Mouse (Mus musculus) heart, adult 8-10 months (tissue): Measurements from ENCODE around the gene Scap. TPM values are rescaled to one million over a fixed set of nuclear protein-coding genes. Genes with fewer than 3 reads are reported as not detected.
"Not testable (repeated sequence)": the region's sequence is repeated elsewhere in the genome, so short reads cannot be mapped to it uniquely, and the experiment has no call there.

Experiments used
- DNase-seq: peaks from one replicate; pipeline ENCODE4 v3.0.0; 2022; ENCODE audit warnings: low spot score
- total RNA-seq, 4 experiments: library from RNA; stranded (reverse); gene quantifications; 2 replicates each; pipeline ENCODE4 v1.2.4; 2022

Scap gene
- total RNA-seq, 4 experiments from 2014 or later: 23.7 to 34.9 (median 29.3) TPM

DNA sequence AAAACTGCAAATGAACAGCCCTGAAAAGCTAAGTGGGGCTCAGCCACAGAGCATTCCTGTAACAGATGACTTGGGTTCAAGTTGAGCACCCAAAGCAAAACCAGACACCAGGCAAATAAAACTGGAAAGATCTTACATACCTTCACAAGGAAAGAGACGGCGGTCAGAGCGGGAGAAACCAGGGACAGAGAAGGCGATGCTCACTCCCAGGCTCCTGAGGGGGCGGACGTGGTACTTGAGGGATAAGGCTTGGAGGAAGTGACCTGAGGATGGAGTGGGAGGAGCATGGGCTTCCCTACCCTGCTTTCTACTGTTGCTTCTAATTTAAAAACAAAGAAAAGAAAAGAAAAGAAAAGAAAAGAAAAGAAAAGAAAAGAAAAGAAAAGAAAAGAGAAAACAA, 2.7 kb upstream of the Scap start:
- DNase-seq: no peak

DNA sequence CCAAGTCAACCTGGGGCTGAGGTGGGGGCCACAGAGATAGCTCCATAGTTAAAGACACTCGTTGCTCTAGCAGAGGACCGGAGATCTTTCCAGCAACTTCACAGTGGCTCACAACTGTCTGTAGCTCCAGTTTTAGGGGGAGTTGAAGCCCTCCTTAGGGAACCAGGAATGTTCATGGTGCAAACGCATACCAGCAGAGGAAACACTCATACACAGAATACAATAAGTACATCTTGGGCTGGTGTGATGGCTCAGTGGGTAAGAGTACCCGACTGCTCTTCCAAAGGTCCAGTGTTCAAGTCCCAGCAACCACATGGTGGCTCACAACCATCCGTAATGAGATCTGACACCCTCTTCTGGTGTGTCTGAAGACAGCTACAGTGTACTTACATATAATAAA, 2.2 kb upstream of the Scap start:
- not testable (repeated sequence) for DNase-seq

DNA sequence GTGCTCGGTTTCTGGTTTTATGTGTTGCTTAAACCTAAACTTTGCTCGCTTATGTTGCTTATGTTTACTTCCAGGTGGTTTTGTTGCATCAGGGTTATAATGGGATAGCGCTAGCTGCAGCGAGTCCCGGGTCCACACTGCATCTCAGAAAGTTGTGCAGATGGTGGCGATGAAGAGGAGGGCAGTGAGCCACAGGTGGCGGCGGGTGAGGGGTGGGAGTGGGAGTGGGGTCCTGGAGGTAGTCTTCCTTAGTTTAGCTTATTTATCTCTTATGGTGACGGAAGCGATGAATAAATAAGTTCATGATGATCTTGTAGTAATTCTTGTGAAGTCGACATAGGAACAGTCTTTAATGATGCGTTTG, 790 bp downstream of the Scap start:
- no peak for DNase-seq

DNA sequence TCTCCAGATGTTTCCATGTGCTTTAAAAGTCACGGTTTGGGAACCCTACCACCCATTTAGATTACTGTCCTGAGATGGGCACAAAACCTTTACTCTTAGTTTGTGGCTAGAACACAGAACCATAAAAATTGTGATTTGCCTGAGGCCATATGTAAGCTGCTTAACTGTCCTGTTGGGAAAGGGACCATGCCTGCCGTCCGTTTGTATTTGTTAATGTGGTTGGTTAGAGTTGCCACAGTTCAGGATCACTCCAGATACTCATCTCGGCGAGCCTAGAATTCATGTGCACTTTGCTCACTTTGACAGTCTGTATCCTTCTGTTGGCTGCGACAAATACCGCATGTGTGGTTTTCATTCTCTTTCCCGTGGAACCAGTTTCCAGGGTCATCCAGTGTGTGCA, 1.8 kb downstream of the Scap start:
- no peak for DNase-seq

DNA sequence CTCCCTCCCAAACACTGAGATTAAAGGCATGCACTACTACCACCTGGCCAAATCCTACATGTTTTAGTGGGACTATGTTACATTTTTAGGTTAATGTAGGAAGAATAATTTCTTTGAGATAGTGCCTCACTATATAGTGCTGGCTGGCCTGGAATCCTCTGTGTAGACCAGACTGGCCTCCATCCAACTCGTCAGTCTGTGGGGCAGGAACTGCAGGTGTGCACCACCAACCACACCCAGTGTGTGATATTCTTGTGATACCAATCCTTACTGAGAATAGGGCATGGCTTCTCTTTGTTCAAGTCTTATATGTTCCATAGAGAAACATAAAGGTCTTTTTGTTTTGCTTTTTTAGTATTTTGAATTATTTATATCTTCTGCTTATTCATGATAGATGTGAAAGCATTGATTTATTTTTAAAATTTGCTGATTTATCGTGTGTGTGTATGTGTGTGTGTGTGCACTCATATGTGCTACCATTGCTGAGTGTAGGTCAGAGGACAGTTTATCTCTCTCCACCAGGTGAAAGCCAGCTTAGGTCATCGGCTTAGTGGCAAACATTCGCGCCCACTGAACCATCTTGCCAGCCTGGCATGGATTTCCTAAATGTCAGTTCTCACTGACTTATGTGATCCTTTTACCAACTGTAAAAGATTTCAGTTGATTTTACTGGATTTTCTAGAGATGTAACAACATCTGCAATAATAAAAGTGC, 7.1 kb downstream of the Scap start:
- DNase-seq: no peak

DNA sequence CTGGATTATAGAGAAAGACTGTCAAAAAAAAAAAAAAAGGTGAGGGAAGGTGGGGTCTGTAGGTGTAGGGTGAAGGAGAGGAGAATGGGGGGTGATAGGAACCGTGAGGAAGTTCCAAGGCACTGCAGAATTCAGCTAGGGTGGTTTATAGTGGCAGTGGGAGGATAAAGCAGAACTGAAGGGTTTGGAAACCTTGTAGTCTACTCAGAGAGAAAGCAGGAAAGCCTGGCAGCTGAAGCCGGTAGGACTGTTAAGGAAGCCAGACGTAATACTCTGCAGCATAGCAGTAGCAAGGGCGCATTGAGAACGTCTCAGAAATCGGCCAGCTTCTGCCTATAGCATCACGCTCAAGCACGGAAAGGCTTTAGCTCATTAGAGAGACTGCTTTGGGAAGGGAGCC, 8.9 kb downstream of the Scap start:
- DNase-seq: no peak

DNA sequence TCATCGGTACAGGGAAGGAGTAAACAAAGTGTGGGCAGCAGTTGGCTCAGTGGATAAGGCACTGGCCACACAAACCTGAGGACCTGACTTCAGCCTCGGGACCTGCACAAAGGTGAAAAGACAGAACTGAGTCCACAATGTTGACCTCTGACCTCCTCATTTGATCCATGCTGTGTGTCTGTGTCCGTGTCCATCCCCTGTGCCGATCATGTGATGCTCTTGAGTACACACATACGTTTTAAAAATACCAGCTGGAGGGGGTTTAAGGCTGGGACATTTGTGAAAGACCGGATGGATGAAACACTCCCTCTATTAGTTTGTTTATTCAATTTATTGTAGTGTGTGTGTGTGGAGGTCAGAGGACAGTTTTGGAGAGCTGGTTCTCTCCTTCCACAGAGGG, 10.7 kb downstream of the Scap start:
- DNase-seq: no peak

DNA sequence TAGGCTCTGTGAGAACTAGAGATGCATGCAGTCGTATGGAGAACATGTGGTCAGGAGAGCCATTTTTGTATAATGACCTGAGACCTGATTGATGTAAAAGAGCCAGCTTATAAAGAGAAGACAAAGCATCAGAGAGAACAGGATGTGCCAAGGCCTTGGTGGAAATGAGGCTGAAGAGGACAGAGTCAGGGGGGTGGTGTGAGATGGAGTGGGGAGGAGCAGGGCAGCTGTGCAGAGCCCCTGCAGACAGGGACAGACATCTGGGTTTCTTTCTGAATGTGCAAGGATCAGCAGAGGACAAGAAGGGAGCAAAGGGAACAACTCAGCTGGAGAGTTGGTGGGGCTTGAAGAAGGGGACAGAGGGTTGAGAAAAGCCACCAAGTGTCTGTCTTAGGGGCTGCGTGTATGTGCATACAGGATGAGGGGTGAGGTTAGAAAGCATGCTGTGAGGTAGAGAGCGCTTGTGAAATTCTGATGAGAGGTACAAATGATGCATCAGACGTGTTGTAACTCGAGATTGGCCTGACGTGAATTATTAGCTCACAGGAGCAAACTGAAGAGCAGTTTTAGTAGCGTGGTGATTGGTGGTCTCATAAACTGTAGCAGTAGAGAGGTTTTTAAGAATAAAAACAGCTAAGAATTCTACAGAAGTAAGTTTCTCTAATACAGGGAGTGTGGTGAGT, 12.1 kb downstream of the Scap start:
- DNase-seq: no peak

DNA sequence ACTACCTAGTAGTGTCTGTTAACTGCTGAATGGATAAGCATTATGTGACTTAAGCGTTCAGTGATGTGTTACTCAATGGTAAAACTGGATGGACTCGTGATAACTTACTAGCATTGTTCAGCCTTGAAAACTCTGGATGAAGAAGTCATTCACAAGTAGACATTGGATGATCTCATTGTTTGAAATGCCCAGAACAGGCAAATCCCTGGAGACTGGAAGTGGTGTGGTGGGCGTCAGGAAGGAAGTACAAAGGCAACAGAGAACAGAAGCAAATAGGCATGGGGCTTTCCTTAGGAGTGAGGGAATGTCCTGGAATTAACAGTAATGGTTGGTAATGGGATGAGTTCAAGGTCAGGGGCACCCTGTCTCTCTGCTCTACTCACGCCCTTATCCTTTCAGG, 15.8 kb downstream of the Scap start:
- no peak for DNase-seq

DNA sequence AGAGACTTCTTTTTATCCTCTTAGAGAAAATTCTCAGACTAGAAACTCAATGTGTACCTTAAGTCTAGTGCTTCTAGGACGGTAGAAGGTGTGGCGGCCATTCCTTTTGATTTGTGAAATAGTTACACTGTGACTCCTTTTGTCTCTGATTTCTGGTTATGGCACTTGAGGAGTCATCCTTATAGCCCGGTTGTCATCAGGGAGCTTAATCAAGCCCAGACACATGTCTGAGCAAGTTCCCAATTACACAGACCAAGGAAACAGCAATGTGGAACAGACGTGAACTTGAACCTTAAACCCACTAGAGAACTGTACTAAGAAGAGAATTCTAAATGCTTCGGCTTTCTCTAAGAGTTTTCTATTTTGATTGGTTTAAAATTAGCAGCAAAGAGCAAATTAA, 17.1 kb downstream of the Scap start:
- DNase-seq: no peak

DNA sequence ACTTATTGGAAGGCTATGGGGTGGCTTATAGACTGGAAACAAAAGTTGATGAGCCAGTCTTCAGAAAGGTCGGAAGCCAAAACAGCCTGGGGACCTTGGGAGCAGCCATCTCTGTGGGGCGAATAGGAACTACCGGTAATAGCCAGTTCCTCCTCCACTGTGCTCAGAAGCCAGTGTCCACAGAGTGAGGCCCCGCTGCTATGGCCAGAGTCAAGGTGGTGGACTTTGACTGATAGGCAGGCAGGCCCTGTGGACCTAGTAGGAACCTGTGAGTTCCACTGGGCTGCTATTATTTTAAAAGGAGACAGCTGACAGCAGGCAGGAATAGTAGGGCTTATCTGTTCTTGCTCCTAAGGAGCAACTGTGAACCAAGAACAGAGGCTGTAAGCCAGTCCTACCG, 17.5 kb downstream of the Scap start:
- no peak for DNase-seq

DNA sequence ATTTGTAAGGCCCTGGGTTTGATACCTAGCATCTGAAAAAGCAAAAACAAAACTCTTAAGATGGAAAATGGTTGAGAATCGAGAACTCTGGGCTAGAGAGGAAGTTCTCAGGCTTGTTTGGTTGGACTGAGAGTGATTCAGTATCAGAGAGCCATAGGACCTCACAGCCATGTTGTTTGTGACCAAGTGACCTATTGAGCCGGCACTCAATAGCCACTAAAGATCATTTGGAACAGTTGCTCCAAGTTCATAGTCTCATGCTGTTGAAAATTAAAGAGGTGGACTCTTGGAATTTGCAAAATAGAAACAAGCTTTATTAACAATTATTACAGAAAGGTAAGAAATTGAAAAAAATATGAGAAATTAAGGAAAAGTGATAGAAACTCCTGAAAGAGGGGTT, 18.3 kb downstream of the Scap start:
- DNase-seq: no peak

DNA sequence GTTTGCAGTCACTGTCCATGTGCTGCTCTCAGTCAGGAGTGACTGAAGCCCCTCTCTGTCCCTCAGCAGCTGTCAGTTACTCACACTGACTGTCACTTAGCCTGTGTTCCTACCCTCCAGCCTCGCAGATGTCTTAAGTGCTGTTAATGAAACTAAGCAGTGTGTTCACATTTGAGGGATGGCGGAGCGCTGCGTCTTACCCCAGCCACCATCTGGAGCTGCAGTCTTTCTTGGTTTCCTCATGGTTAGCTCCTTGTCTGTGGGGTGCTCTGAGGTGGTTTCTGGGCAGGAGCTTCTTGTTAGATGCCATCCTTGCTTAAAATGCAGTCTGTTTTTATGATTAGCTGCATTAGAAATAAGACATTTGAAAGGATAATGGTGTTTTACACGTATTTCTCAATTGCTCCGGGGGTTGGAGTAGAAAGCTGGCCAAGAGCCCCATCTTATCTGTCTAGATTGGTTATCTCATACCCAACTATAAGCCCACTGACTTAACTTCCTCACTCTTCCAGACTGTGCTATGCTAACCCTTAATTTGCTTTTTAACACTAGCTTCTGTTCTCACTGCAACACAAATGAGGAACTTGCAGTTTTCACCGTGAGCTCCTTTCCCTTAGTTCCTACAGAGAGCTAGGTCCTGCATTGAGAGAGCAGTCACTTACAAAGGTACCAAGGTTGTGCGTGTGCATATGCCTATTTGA, 19.0 kb downstream of the Scap start:
- DNase-seq: no peak

DNA sequence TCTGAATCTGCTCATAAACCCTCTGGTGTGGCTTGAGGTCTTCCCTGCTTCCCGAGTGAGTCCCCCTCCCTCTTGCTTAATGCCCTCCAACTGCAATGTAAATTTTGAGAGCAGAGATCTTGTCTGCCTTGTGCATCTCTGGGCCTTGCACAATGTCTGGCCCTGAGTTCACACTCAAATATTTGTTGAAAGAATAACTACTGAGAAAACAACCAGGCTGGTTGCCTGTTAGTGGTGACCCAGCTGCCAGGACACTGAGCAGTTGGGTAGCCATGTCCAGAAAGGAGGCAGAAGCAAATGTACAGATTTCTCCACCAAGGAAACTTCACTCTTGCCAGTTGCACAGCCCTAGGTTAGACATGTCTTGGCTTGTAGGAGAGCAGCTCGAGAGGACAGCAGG, 25.3 kb downstream of the Scap start:
- DNase-seq: no peak

DNA sequence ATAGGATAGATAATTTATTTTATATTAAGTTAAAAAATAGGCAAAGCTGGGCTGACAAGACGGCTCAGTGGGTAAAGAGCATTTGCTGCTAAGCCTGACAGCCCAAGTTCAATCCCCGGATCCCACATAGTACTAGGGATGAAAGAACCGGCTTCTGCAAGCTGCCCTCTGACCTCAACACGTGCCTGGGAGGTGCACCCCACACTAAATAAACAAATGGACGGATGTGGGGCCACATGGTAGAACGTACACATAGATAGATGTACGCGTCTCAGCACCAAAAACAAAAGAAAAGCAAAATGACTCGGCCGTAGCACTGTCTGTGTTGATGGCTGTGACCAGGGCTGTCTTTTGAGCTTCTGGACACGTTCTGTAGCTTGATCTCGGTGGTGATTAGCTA, 28.2 kb downstream of the Scap start:
- DNase-seq: no peak

DNA sequence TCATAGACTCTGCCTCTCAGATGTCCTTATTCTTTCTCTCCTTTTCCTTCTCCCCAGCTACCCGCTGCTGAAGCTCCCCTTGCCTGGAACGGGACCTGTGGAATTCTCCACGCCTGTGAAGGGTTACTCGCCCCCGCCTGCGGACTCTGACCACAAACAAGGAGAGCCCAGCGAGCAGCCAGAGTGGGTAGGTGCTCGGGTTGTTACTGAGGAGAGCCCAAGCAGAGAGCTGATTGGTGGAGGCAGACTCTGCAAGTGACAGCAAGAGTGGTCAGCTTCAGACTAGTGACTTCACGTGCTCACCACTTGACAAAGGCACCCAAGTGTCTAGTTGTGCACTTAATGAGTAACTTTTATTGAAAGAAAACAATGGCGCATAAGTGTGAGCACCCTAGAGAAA, 29.2 kb downstream of the Scap start:
- DNase-seq: no peak

DNA sequence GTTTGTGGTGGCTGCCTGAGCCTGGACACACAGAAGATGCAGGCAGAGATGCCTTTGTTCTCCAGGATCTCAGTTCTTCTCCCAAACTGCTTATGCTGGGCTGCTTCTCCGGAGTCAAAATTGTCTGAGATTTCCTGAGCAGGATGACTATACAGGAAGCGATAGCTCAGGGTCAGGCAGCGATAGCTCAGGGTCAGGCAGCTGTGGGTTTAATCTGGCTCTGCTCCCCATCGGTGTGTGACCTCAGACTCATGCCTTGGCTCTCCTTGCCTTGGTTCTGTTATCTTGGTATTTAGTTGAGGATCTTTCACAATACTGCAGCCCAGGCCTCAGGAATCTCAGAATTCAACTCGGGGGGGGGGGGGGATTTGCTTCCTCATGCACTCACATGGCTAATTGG, 33.7 kb downstream of the Scap start:
- DNase-seq: no peak

DNA sequence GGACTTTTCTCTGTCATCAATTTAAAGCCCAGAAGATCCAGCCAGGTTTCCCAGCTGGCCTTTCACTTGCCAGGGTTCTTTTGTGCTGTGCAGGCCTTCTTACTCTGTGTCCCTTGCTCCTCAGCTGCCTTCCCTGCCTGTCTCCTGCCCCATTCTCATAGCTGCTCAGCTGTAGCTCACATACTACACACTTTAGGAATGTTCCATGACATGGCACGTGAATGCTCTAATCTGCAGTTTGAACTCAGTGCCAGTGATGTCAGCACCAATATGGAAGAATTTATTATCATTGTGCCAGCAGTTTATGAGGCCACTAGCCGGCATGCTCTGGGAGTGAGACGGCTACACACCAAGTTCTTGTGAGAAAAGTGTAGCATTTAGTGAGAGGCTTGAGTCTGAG, 36.8 kb downstream of the Scap start:
- no peak for DNase-seq

DNA sequence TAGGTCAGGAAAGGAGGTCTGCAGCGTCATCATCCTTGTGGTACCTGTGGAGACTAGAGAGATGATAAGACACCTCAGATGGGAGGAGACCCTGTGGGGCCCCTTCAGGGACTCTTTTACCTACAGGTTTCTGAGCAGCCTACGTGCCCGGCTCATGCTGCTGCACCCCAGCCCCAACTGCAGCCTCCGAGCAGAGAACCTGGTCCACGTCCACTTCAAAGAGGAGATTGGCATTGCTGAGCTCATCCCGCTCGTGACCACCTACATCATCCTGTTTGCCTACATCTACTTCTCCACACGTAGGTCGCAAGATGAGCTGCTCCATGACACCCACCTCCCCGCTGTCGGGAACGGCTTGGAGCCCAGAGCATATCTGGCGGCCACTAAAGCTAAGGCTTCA, 40.8 kb downstream of the Scap start:
- no peak for DNase-seq

DNA sequence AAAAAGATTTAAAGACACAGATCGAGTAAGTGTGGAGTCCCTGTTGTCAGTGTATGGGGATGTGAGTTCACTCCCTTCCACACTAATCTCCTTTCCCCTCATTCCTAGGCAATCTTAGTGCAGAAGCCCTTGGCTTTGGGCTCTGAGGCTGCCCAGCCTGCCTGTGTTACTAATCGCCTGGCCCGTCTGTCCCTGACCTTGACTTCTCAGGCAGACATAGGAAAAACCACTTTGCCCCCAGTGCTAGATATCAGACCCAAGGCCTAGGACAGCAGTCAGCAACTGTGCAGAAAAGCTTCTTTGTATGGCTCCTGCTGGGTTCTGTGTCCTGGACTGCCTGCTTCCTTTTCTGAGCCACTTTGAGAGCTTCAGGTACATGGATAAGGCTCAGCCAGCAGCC, 42.6 kb downstream of the Scap start:
- no peak for DNase-seq

DNA sequence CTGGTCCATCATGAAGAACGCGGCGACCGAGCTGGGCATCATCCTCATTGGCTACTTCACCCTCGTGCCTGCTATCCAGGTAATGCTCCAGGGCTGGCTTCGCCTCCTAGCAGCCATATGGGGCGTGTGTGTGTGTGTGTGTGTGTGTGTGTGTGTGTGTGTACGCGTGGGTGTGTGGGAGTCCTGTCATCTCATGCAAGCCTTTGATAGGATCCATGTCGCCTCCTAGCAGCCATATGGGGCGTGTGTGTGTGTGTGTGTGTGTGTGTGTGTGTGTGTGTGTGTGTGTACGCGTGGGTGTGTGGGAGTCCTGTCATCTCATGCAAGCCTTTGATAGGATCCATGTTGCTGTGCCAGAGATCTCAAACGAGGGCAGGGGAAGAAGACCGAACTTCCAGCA, 44.6 kb downstream of the Scap start:
- DNase-seq: not testable (repeated sequence)

DNA sequence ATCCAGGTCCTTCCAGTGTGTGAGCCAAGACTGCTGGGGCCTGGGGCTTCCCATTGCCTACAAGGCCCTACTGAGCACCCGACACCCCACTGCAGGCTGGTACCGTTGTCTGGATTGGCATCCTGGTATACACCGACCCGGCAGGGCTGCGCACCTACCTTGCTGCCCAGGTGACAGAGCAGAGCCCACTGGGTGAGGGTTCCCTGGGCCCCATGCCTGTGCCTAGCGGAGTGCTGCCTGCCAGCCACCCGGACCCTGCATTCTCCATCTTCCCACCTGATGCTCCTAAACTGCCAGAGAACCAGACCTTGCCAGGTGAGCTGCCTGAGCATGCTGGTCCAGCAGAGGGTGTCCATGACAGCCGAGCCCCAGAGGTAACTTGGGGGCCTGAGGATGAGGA, 46.3 kb downstream of the Scap start:
- no peak for DNase-seq

DNA sequence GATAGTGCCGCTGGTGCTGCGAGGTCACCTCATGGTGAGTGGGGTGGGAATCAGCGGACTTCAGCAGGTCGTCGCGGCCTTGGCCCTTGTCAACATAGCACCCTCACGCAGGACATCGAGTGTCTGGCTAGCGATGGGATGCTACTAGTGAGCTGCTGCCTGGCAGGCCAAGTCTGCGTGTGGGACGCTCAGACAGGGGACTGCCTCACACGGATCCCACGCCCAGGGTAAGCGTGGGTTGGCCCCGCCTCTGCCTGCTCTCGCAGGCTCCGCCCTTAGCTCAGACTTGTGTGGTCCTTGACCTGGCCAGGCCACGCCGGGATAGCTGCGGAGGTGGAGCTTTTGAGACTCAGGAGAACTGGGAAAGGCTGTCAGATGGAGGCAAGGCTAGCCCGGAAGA, 47.6 kb downstream of the Scap start:
- no peak for DNase-seq
